Mouse (Mus musculus): Measurements from ENCODE around the gene Slc35d3. TPM values are rescaled to one million over a fixed set of nuclear protein-coding genes. Genes with fewer than 3 reads are reported as not detected.

The Slc35d3 gene
- total and polyA plus RNA-seq, 2 experiments from 2014 or later = 2.2 to 2.5 TPM

GRCm38 (mm10) chr10:19839836-19840235, 11.4 kb downstream of the Slc35d3 start:
- no peak for TF ChIP-seq CTCF (IDR thresholded peaks at IDR 0.05; ENCODE audit: low read depth)

DNA sequence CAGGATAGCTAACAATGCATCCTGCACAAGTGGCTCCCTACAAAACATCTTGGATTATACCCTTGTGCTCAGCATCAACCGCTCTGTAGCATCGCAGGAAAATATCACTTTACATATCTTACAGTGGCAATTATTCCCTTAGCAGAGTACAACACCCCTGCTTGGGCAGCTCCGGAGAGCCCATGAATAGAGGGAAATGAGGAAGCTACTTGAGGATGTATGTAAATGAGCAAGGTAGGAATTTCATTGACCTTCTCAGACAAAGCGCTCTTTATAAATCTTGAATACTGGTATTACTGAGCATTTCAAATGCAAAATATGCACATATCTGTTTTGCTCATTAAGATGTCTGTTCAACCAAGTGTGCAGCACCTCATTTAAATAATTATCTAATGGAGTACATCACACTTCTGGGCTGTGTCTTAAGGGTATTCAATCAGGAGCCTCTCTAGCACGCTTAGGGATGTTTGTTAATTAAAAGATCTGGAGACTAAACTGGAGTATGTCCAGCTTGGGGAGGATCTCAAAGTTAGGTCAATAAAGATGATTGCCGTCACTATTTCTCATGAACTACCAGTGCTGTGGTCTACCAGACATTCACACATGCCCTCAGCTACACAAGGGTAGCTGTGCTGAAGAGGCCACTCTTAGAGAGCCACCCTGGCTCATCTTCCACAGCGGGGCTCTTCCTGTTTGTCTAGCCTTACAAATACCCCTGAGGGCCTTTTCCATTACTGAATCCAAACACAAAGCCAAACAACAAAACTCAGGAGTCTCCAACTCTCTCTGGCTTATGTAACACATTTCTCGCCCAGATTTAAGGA, 15.2 kb downstream of the Slc35d3 start:
- no peak overlapping the region for H3K27ac ChIP-seq (ENCODE audit: low read depth, low read length)
- no peak overlapping the region for H3K4me2 ChIP-seq (ENCODE audit: low read depth)
- 38% methylated on average over 8 of the region's 8 CpGs for WGBS
- no peaks in the 10 kb centered on the region for H3K4me1 ChIP-seq (ENCODE audit: insufficient read depth)
- TF ChIP-seq CTCF (IDR thresholded peaks at IDR 0.05; ENCODE audit: low read depth) = no peak
- DNase-seq = no peak
- no peaks in the 10 kb centered on the region for H3K36me3 ChIP-seq (ENCODE audit: insufficient read depth)
- no peak overlapping the region for H3K9ac ChIP-seq
- H3K27me3 ChIP-seq (ENCODE audit: insufficient read depth, low read length) = no peaks in the 10 kb centered on the region
- peak; percentile 38 for ATAC-seq
- H3K4me3 ChIP-seq (ENCODE audit: low read depth, low read length) = no peak overlapping the region
- no peaks in the 10 kb centered on the region for H3K9me3 ChIP-seq (ENCODE audit: low read length)

More at GRCm38 (mm10) chr10:19839836-19840235, 11.4 kb downstream of the Slc35d3 start:
- no peaks in the 10 kb centered on the region for H3K36me3 ChIP-seq (ENCODE audit: insufficient read depth)
- DNase-seq = no peak
- no peak overlapping the region for H3K27ac ChIP-seq (ENCODE audit: low read depth, low read length)
- no peak overlapping the region for H3K4me2 ChIP-seq (ENCODE audit: low read depth)
- H3K4me3 ChIP-seq (ENCODE audit: low read depth, low read length) = no peak overlapping the region
- WGBS = 90% methylated on average over 5 of the region's 5 CpGs
- no peaks in the 10 kb centered on the region for H3K27me3 ChIP-seq (ENCODE audit: insufficient read depth, low read length)
- ATAC-seq = no peak
- H3K9ac ChIP-seq = no peak overlapping the region
- no peaks in the 10 kb centered on the region for H3K9me3 ChIP-seq (ENCODE audit: low read length)
- H3K4me1 ChIP-seq (ENCODE audit: insufficient read depth) = no peaks in the 10 kb centered on the region

DNA sequence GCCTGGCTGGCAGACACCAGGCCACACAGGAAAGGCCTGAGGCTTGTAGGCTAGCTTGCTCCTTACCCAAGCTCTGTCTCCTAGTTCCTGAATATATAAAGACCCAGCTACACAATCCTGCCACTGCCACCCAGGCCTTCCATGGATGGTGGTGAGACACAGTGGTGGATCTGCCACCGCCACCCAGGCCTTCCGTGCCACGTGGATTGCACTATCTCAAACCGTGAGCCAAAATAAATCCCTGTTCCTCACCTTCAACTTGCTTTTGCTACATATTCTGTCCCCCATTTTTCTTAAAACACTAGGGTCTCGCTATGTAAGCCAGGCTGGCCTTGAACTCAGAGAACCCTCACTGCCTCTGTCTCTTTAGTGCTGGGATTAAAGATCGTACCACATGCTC, 17.0 kb downstream of the Slc35d3 start:
- no peak for DNase-seq
- Histone ChIP-seq H3K27ac (ENCODE audit: low read depth, low read length) (no peak overlapping the region), H3K27me3 (ENCODE audit: insufficient read depth, low read length) (no peaks in the 10 kb centered on the region), H3K4me2 (ENCODE audit: low read depth) (no peak overlapping the region), H3K4me3 (ENCODE audit: low read depth, low read length) (no peak overlapping the region), H3K4me1 (ENCODE audit: insufficient read depth) (no peaks in the 10 kb centered on the region), H3K9ac (no peak overlapping the region), H3K36me3 (ENCODE audit: insufficient read depth) (no peaks in the 10 kb centered on the region), H3K9me3 (ENCODE audit: low read length) (no peaks in the 10 kb centered on the region)
- no peak for ATAC-seq
- no peak for TF ChIP-seq CTCF (IDR thresholded peaks at IDR 0.05; ENCODE audit: low read depth)
- WGBS = 99% methylated on average over 6 of the region's 6 CpGs

DNA sequence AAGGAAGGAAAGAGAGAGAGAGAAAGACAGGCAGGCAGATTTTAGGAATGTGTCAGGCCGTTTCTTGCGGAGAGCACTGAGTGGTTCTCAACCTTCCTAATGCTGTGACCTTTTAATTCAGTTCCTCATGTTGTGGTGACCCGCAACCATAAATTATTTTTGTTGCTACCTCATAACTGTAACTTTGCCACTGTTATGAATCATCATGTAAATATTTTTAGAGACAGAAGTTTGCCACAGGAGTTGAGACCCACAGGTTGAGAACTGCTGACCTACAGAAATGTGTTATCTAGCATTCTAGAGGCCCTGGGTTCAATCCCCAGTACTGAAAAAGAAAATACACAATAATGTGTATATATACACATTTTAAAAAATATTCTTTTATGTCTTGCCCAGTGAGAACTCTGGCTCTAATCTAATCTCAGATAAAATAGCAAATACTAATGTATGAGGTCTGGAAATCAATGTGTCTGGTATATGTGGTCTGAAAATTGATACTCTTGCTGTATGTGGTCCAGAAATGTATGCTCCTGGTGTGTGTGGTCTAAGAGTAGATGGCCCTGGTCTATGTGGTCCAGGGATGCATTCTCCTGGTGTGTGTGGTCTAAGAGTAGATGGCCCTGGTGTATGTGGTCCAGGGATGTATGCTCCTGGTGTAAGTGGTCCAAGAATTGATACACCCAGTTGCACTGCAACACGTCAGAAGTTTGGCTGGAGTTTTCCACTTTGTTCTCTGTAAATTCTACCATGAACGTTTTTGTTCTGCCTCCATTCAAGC, 20.0 kb downstream of the Slc35d3 start:
- Histone ChIP-seq H3K9ac (no peak overlapping the region), H3K4me2 (ENCODE audit: low read depth) (no peak overlapping the region), H3K27ac (ENCODE audit: low read depth, low read length) (no peak overlapping the region), H3K36me3 (ENCODE audit: insufficient read depth) (no peaks in the 10 kb centered on the region), H3K4me1 (ENCODE audit: insufficient read depth) (no peaks in the 10 kb centered on the region; the same call in 1 of the 2 replicates), H3K4me3 (ENCODE audit: low read depth, low read length) (no peak overlapping the region), H3K27me3 (ENCODE audit: insufficient read depth, low read length) (no peaks in the 10 kb centered on the region), H3K9me3 (ENCODE audit: low read length) (no peaks in the 10 kb centered on the region)
- WGBS = 88% methylated on average over 5 of the region's 5 CpGs
- DNase-seq (no peak), ATAC-seq (no peak)
- TF ChIP-seq CTCF (IDR thresholded peaks at IDR 0.05; ENCODE audit: low read depth) = no peak

GRCm38 (mm10) chr10:19820986-19821385, 30.3 kb downstream of the Slc35d3 start:
- H3K36me3 ChIP-seq (ENCODE audit: insufficient read depth) = no peaks in the 10 kb centered on the region
- no peak for TF ChIP-seq CTCF (IDR thresholded peaks at IDR 0.05; ENCODE audit: low read depth)
- H3K27me3 ChIP-seq (ENCODE audit: insufficient read depth, low read length) = no peaks in the 10 kb centered on the region
- H3K27ac ChIP-seq (ENCODE audit: low read depth, low read length) = no peak overlapping the region
- WGBS = 72% methylated on average over 3 of the region's 3 CpGs
- H3K4me3 ChIP-seq (ENCODE audit: low read depth, low read length) = no peak overlapping the region
- no peaks in the 10 kb centered on the region for H3K9me3 ChIP-seq (ENCODE audit: low read length)
- H3K4me1 ChIP-seq (ENCODE audit: insufficient read depth) = no peaks in the 10 kb centered on the region
- DNase-seq = no peak
- no peak for ATAC-seq
- H3K9ac ChIP-seq = no peak overlapping the region
- no peak overlapping the region for H3K4me2 ChIP-seq (ENCODE audit: low read depth)

GRCm38 (mm10) chr10:19818723-19819355, 32.4 kb downstream of the Slc35d3 start:
- Histone ChIP-seq H3K36me3 (ENCODE audit: insufficient read depth) (no peaks in the 10 kb centered on the region), H3K27me3 (ENCODE audit: insufficient read depth, low read length) (no peaks in the 10 kb centered on the region), H3K9me3 (ENCODE audit: low read length) (no peaks in the 10 kb centered on the region), H3K4me3 (ENCODE audit: low read depth, low read length) (no peak overlapping the region), H3K4me1 (ENCODE audit: insufficient read depth) (no peaks in the 10 kb centered on the region), H3K27ac (ENCODE audit: low read depth, low read length) (no peak overlapping the region), H3K4me2 (ENCODE audit: low read depth) (no peak overlapping the region), H3K9ac (no peak overlapping the region)
- TF ChIP-seq CTCF (IDR thresholded peaks at IDR 0.05; ENCODE audit: low read depth) = no peak
- ATAC-seq (peak; percentile 75), DNase-seq (peak; percentile 24)
- WGBS = 25% methylated on average over 16 of the region's 16 CpGs

Data from forebrain, postnatal 0 days (tissue).